Mouse (Mus musculus) hindbrain, embryonic 11.5 days (tissue): ENCODE measurements around the gene Cd69. TPM values are rescaled to one million over a fixed set of nuclear protein-coding genes. Genes with fewer than 3 reads are reported as not detected.

Experiments
- ATAC-seq: fragments of 200-750 bp; cut with Nextera tagmentation; 2 replicates; pipeline ENCODE4 v1.8.0; 2017; ENCODE audit warnings: mild to moderate bottlenecking, moderate TSS enrichment, moderate library complexity; ENCODE audit not compliant: low FRiP score
- DNase-seq: peaks from one replicate; pipeline ENCODE4 v3.0.0-alpha.2; 2015; ENCODE audit warnings: low spot score
- H3K27ac ChIP-seq: fragments of 300-500 bp; sonication (generic); 2 replicates; pipeline ENCODE4 v1.5.1; 2014; ENCODE audit warnings: mild to moderate bottlenecking, low read depth, low read length
- H3K27me3 ChIP-seq: fragments of 300-500 bp; sonication (generic); 2 replicates; pipeline ENCODE4 v1.6.1; 2014; ENCODE audit warnings: mild to moderate bottlenecking, low read length, moderate library complexity, mixed read lengths; ENCODE audit not compliant: control insufficient read depth, insufficient read depth
- H3K36me3 ChIP-seq: fragments of 300-500 bp; sonication (generic); 2 replicates; pipeline ENCODE4 v1.6.1; 2014; ENCODE audit warnings: mild to moderate bottlenecking, low read length, moderate library complexity, mixed read lengths; ENCODE audit not compliant: control insufficient read depth, insufficient read depth
- H3K4me1 ChIP-seq: fragments of 300-500 bp; sonication (generic); replicated peaks from 2 replicates; pipeline ENCODE4 v1.6.1; 2014; ENCODE audit warnings: low read length, mixed read lengths; ENCODE audit not compliant: control insufficient read depth, insufficient read depth
- H3K4me2 ChIP-seq: fragments of 300-500 bp; sonication (generic); replicated peaks from 2 replicates; pipeline ENCODE4 v1.6.1; 2014; ENCODE audit warnings: mild to moderate bottlenecking, low read depth, low read length
- H3K4me3 ChIP-seq: fragments of 300-500 bp; sonication (generic); 2 replicates; pipeline ENCODE4 v1.5.1; 2014; ENCODE audit warnings: low read depth, low read length
- H3K9ac ChIP-seq: fragments of 300-500 bp; sonication (generic); 2 replicates; pipeline ENCODE4 v1.6.1; 2014; ENCODE audit warnings: low read depth, low read length
- H3K9me3 ChIP-seq: fragments of 300-500 bp; sonication (generic); 2 replicates; pipeline ENCODE4 v1.6.1; 2016; ENCODE audit warnings: low read length; ENCODE audit not compliant: control insufficient read depth
- whole genome bisulfite sequencing: fragments of 180-500 bp; shearing (Covaris S2); extraction: QIAGEN DNeasy Blood & Tissue Kit; methylation state at CpG from one replicate; pipeline ENCODE4 v1.1.7; 2014; 5-methylcytosine and 5-hydroxymethylcytosine counted together
- polyA plus RNA-seq: library from polyadenylated mRNA; unstranded; fragments of >200 nt; fragmentation: Nextera tagmentation; extraction: Ambion mirVana; gene quantifications from 2 replicates; pipeline ENCODE4 v1.2.1, GENCODE M21; 2014

Gene Cd69
- polyA plus RNA-seq, 1 experiment from 2014 or later = 0.09 TPM

- no peak overlapping the region for H3K4me2 ChIP-seq
- WGBS = 92% methylated on average over 6 of the region's 6 CpGs
- no peaks in the 10 kb centered on the region for H3K27me3 ChIP-seq
- H3K9me3 ChIP-seq = no peaks in the 10 kb centered on the region
- H3K9ac ChIP-seq = no peak overlapping the region
- H3K36me3 ChIP-seq = no peaks in the 10 kb centered on the region
- no peak for DNase-seq
- H3K4me1 ChIP-seq = no peaks in the 10 kb centered on the region
- H3K4me3 ChIP-seq = no peak overlapping the region
- no peak overlapping the region for H3K27ac ChIP-seq
- no peak for ATAC-seq
Observed at GRCm38 (mm10) chr6:129233366-129233954, 41.8 kb downstream of the Cd69 start.

GRCm38 (mm10) chr6:129232842-129233205 is 42.4 kb downstream of the Cd69 start:
- Histone ChIP-seq H3K4me2 (no peak overlapping the region), H3K9me3 (no peaks in the 10 kb centered on the region), H3K36me3 (no peaks in the 10 kb centered on the region), H3K4me1 (no peaks in the 10 kb centered on the region), H3K27ac (no peak overlapping the region), H3K4me3 (no peak overlapping the region), H3K9ac (no peak overlapping the region), H3K27me3 (no peaks in the 10 kb centered on the region)
- WGBS = 86% methylated on average over 9 of the region's 9 CpGs
- ATAC-seq = no peak
- no peak for DNase-seq

GRCm38 (mm10) chr6:129232005-129232841 is 43.0 kb downstream of the Cd69 start:
- Histone ChIP-seq H3K27me3 (no peaks in the 10 kb centered on the region), H3K36me3 (no peaks in the 10 kb centered on the region), H3K4me3 (no peak overlapping the region), H3K9ac (no peak overlapping the region), H3K4me1 (no peaks in the 10 kb centered on the region), H3K4me2 (no peak overlapping the region), H3K9me3 (no peaks in the 10 kb centered on the region), H3K27ac (no peak overlapping the region)
- 81% methylated on average over 5 of the region's 5 CpGs for WGBS
- DNase-seq (no peak), ATAC-seq (no peak)

GRCm38 (mm10) chr6:129229774-129230578 is 45.3 kb downstream of the Cd69 start:
- H3K27ac ChIP-seq = no peak overlapping the region
- no peak overlapping the region for H3K9ac ChIP-seq
- WGBS = 78% methylated on average over 3 of the region's 3 CpGs
- no peaks in the 10 kb centered on the region for H3K4me1 ChIP-seq
- H3K9me3 ChIP-seq = no peaks in the 10 kb centered on the region
- H3K4me3 ChIP-seq = no peak overlapping the region
- no peak overlapping the region for H3K4me2 ChIP-seq
- no peaks in the 10 kb centered on the region for H3K36me3 ChIP-seq
- no peak for DNase-seq
- ATAC-seq = no peak
- no peaks in the 10 kb centered on the region for H3K27me3 ChIP-seq

- Histone ChIP-seq H3K27me3 (no peaks in the 10 kb centered on the region), H3K4me2 (no peak overlapping the region), H3K27ac (no peak overlapping the region), H3K4me1 (no peaks in the 10 kb centered on the region), H3K4me3 (no peak overlapping the region), H3K9ac (no peak overlapping the region), H3K9me3 (no peaks in the 10 kb centered on the region), H3K36me3 (no peaks in the 10 kb centered on the region)
- WGBS = 72% methylated on average over 3 of the region's 3 CpGs
- DNase-seq = no peak
- ATAC-seq = no peak
Observed at GRCm38 (mm10) chr6:129228935-129229773, 46.1 kb downstream of the Cd69 start.

- Histone ChIP-seq H3K4me3 (no peak overlapping the region), H3K9me3 (no peaks in the 10 kb centered on the region), H3K4me1 (no peaks in the 10 kb centered on the region), H3K36me3 (no peaks in the 10 kb centered on the region), H3K27ac (no peak overlapping the region), H3K27me3 (no peaks in the 10 kb centered on the region), H3K9ac (no peak overlapping the region), H3K4me2 (no peak overlapping the region)
- ATAC-seq (no peak), DNase-seq (no peak)
- 87% methylated on average over 2 of the region's 2 CpGs for WGBS
Observed at GRCm38 (mm10) chr6:129225078-129225477, 50.2 kb downstream of the Cd69 start.

DNA sequence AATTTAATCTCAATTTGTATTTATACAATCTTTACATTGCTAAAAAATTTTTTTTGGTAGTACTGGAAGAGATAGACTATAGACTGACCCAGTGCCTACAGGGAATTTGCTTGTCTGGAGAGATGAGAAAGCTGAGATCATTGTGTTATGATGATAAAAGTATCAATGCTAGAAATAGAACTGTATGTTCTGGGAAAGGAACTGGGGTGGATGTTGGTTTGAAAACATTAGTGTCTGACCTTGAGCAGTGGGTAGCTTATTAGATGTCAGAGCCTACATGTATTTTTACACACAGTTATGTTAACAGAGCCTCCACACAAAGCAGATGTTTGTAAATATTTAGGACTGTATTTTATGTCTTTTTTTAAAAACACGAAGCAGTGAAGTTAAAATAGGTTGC is 51.1 kb downstream of the Cd69 start:
- ATAC-seq (no peak), DNase-seq (no peak)
- Histone ChIP-seq H3K36me3 (no peaks in the 10 kb centered on the region), H3K4me2 (no peak overlapping the region), H3K4me1 (no peaks in the 10 kb centered on the region), H3K9ac (no peak overlapping the region), H3K9me3 (no peaks in the 10 kb centered on the region), H3K4me3 (no peak overlapping the region), H3K27ac (no peak overlapping the region), H3K27me3 (no peaks in the 10 kb centered on the region)
- 84% methylated on average over 1 of the region's 1 CpGs for WGBS

- H3K27ac ChIP-seq = no peak overlapping the region
- no peaks in the 10 kb centered on the region for H3K4me1 ChIP-seq
- no peaks in the 10 kb centered on the region for H3K27me3 ChIP-seq
- H3K36me3 ChIP-seq = no peaks in the 10 kb centered on the region
- H3K4me3 ChIP-seq = no peak overlapping the region
- no peak overlapping the region for H3K4me2 ChIP-seq
- DNase-seq (no peak), ATAC-seq (no peak)
- H3K9me3 ChIP-seq = no peaks in the 10 kb centered on the region
- WGBS = 82% methylated on average over 2 of the region's 2 CpGs
- H3K9ac ChIP-seq = no peak overlapping the region
Observed at GRCm38 (mm10) chr6:129223611-129224010, 51.6 kb downstream of the Cd69 start.
